Mouse (Mus musculus): ENCODE measurements around the gene Rai14. TPM values are rescaled to one million over a fixed set of nuclear protein-coding genes. Genes with fewer than 3 reads are reported as not detected.

Rai14 gene
- polyA plus RNA-seq, 1 experiment from 2014 or later = 64.1 TPM

DNA sequence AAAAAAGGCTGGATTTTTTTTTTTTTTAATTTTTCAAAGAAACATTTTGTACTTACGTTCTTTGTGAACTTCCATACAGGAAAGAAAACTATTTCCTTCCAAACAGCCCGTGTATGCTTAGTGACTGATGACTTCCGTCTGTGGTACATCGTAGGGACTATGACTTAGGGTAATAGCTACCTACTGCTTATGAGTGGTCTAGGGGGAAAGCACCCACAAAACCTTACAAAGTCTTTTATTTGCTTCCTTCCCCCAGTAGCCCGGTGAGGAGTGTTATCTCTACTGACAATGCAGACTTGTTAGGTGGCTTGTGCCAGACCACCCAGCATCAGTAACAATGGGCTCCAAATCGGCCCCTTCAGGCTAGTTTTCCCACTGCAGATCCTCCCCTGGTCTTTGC lies 28.0 kb upstream of the Rai14 start:
- H3K4me1 ChIP-seq (replicated peaks) = peaks cover 4% of the 10 kb centered on the region; the same call in 1 of the 2 replicates
- no peak overlapping the region for H3K4me2 ChIP-seq
- H3K9ac ChIP-seq (replicated peaks) = no peak overlapping the region
- H3K9me3 ChIP-seq = no peaks in the 10 kb centered on the region
- no peaks in the 10 kb centered on the region for H3K27me3 ChIP-seq
- H3K36me3 ChIP-seq = no peaks in the 10 kb centered on the region
- no peak for ATAC-seq (ENCODE audit: insufficient number of reproducible peaks, insufficient read depth, low FRiP score, low TSS enrichment, low read depth)
- no peak overlapping the region for H3K27ac ChIP-seq
- H3K4me3 ChIP-seq (replicated peaks) = no peak overlapping the region
- WGBS = 82% methylated on average over 6 of the region's 6 CpGs

DNA sequence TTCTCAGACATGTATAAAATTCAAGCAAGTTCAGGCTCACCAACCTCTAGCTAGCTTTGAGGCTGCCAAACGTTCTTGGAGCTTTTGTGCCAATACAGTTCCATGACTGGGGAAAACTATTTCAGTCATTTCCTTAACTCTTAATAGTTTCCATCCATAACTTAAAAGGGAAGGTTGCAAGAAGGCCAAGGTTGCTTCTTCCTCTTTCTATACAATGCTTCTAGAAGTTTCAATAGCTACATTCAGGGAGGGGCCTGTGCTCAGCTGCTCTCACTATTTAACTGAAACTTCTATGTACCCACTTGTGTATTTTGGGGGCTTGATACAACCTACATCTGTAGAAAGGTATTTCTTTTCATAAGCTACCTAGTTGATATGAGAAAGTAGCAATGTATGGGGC lies 24.9 kb upstream of the Rai14 start:
- Histone ChIP-seq H3K27ac (no peak overlapping the region), H3K4me2 (no peak overlapping the region)

DNA sequence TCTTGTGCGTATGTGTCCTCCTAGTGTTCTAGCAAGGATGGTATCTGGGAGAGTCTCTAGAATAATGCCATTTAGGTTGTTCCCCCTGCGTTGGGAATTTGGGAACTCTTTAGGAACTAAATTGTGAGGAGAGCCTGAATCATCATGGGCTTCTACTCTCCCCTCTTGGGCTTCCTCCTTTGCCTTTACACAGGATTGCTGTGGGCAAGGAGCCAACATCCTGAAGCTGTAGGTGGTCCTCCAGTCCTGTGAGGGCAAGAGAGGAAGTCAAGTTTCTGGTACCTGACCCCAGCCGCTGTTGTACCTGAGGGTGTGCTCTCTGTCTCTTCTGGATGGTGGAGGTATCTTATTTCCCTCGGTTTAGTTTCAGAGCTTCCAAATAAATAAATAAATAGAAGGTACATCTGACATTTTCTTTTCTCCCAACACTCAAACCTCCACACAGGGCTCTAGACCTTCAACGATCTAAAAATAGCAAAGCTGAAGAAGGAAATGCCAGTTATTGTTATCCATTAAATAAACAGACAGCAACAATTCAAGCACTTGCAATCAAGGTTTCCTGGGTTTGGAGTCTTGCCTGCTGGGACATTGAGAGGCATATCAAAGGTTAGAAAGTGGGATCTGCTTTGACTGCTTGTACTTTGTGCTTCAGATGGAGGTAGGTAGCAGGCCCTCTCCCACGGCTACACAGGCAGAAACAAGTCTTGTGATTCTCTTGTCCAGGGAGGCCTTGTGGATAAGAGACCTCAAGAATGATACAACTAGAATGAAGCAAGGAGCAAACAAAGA lies 24.1 kb upstream of the Rai14 start:
- Histone ChIP-seq H3K4me1 (replicated peaks) (peaks cover 9% of the 10 kb centered on the region; the same call in 1 of the 2 replicates), H3K4me2 (no peak overlapping the region), H3K4me3 (replicated peaks) (no peak overlapping the region), H3K9ac (replicated peaks) (no peak overlapping the region), H3K27me3 (no peaks in the 10 kb centered on the region), H3K27ac (no peak overlapping the region), H3K9me3 (no peaks in the 10 kb centered on the region), H3K36me3 (no peaks in the 10 kb centered on the region)
- ATAC-seq (ENCODE audit: insufficient number of reproducible peaks, insufficient read depth, low FRiP score, low TSS enrichment, low read depth) = no peak
- 81% methylated on average over 6 of the region's 6 CpGs for WGBS

More for the DNA sequence above, 24.9 kb upstream of the Rai14 start:
- Histone ChIP-seq H3K36me3 (no peaks in the 10 kb centered on the region), H3K9ac (replicated peaks) (no peak overlapping the region), H3K9me3 (no peaks in the 10 kb centered on the region), H3K27me3 (no peaks in the 10 kb centered on the region), H3K4me3 (replicated peaks) (no peak overlapping the region), H3K4me1 (replicated peaks) (peaks cover 9% of the 10 kb centered on the region; the same call in 1 of the 2 replicates)
- WGBS = 60% methylated on average over 1 of the region's 1 CpGs
- no peak for ATAC-seq (ENCODE audit: insufficient number of reproducible peaks, insufficient read depth, low FRiP score, low TSS enrichment, low read depth)

DNA sequence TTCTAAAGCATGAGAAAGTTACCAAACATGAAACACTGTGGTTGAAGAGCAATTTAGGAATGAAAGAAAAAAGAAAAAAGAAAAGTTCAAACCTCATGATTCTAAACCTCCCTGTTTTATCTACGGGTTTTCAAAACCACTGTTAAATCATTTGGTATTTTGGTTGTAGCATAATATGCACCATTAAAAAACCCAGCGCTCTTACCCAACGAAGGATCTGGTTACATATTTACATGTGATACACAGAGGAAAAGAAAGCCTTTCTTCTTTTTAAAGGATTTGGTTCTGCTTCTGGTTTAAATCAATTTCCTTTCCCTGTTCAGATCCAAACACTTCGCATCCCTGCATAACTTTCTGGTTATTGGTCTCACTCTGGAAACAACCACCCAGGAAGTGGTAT lies 21.5 kb upstream of the Rai14 start:
- ATAC-seq (ENCODE audit: insufficient number of reproducible peaks, insufficient read depth, low FRiP score, low TSS enrichment, low read depth) = no peak
- H3K4me2 ChIP-seq = no peak overlapping the region
- no peak overlapping the region for H3K27ac ChIP-seq

DNA sequence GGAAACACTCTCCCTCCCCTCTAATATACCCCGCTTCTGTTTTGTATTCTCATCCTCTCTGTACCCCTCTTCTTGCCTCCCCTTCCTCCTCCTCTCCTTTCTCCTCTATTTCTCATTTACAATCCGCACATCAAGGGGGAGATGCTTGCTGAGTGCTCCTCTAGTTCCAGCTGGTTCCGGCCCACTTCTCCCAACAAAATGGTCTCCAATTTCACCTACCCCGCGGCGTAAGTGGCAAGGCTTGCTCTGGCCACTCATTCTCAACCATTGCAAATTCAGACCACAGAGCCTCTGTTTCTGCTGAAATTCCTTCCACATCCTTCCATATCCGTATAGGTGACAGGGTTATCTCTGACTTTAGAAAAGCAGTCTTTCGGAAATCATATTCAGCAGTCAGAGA lies 20.8 kb upstream of the Rai14 start:
- no peaks in the 10 kb centered on the region for H3K27me3 ChIP-seq
- H3K27ac ChIP-seq = no peak overlapping the region
- ATAC-seq (ENCODE audit: insufficient number of reproducible peaks, insufficient read depth, low FRiP score, low TSS enrichment, low read depth) = no peak
- no peaks in the 10 kb centered on the region for H3K36me3 ChIP-seq
- no peak overlapping the region for H3K4me3 ChIP-seq (replicated peaks)
- peaks cover 9% of the 10 kb centered on the region; the same call in 1 of the 2 replicates for H3K4me1 ChIP-seq (replicated peaks)
- H3K4me2 ChIP-seq = no peak overlapping the region
- 86% methylated on average over 8 of the region's 8 CpGs for WGBS
- no peak overlapping the region for H3K9ac ChIP-seq (replicated peaks)
- no peaks in the 10 kb centered on the region for H3K9me3 ChIP-seq

More for the DNA sequence above, 21.5 kb upstream of the Rai14 start:
- H3K27me3 ChIP-seq = no peaks in the 10 kb centered on the region
- peaks cover 9% of the 10 kb centered on the region; the same call in 1 of the 2 replicates for H3K4me1 ChIP-seq (replicated peaks)
- H3K36me3 ChIP-seq = no peaks in the 10 kb centered on the region
- H3K9me3 ChIP-seq = no peaks in the 10 kb centered on the region
- 76% methylated on average over 4 of the region's 4 CpGs for whole genome bisulfite sequencing
- no peak overlapping the region for H3K9ac ChIP-seq (replicated peaks)
- no peak overlapping the region for H3K4me3 ChIP-seq (replicated peaks)

DNA sequence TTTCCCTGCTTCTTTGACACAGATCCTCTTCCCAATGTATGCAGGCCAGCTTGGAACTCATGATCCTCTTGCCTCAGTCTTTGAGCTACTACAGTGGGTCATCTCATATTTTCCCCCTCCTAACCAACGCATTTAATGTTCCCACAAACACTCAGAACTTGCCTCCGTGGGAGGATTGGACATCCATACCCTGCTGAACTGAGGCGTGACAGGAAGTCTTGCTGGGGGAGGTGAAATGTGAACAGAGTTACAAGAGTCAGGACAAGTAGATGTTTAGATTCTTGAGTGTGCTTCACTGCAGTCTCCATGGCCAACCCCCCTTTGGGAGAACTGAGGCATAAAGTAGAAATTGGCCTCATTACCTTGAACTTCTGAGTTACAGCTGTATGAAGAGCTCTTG lies 17.0 kb upstream of the Rai14 start:
- Histone ChIP-seq H3K4me1 (replicated peaks) (peaks cover 9% of the 10 kb centered on the region; the same call in 1 of the 2 replicates), H3K4me3 (replicated peaks) (no peak overlapping the region), H3K4me2 (no peak overlapping the region), H3K9me3 (no peaks in the 10 kb centered on the region), H3K36me3 (no peaks in the 10 kb centered on the region), H3K27me3 (no peaks in the 10 kb centered on the region), H3K9ac (replicated peaks) (no peak overlapping the region), H3K27ac (no peak overlapping the region)
- no peak for ATAC-seq (ENCODE audit: insufficient number of reproducible peaks, insufficient read depth, low FRiP score, low TSS enrichment, low read depth)
- WGBS = 81% methylated on average over 3 of the region's 3 CpGs

DNA sequence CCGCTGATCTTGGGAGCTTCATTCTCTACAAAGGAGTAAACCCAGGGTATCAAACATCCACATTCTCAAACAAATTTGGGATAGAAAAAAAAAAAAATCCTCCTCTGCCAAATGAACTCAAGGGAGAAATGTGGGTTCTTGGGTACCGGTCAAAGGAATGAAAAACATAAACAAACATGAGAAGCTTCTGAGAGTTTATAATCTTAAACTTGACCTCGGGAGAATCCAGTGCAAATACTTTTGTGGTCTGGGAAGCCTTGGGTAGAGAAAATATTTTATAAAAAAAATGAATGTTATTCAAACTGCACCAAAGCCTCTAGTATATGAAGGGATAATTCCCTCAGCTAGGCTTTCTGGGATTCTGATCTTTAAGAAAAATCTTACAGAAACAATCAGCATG lies 11.8 kb upstream of the Rai14 start:
- Histone ChIP-seq H3K9me3 (no peaks in the 10 kb centered on the region), H3K27me3 (no peaks in the 10 kb centered on the region), H3K4me3 (replicated peaks) (no peak overlapping the region), H3K27ac (no peak overlapping the region), H3K9ac (replicated peaks) (no peak overlapping the region), H3K4me1 (replicated peaks) (peaks cover 16% of the 10 kb centered on the region), H3K4me2 (no peak overlapping the region), H3K36me3 (no peaks in the 10 kb centered on the region)
- no peak for ATAC-seq (ENCODE audit: insufficient number of reproducible peaks, insufficient read depth, low FRiP score, low TSS enrichment, low read depth)
- WGBS = 90% methylated on average over 3 of the region's 3 CpGs

DNA sequence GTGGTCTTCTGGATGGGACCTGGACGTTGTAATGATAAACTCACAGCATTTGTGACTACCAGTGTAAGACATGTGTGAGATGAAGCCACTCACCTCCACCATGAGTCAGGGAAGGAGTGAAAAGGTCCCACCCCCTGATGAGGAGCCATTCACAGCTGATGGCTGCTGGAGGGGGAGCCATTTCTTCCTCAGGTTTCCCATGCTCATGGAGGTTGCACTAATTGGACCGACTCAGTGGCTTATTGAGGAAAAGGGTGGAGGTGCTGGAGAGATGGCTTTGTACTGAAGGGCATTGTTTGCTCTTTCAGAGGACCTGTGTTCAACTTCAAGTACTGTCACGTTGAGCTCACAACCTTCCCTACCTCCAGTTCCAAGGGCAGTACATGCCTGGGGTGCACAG lies 10.4 kb upstream of the Rai14 start:
- Histone ChIP-seq H3K9ac (replicated peaks) (no peak overlapping the region), H3K36me3 (no peaks in the 10 kb centered on the region), H3K9me3 (no peaks in the 10 kb centered on the region), H3K27ac (no peak overlapping the region), H3K4me2 (no peak overlapping the region), H3K4me3 (replicated peaks) (no peak overlapping the region), H3K4me1 (replicated peaks) (peaks cover 20% of the 10 kb centered on the region), H3K27me3 (no peaks in the 10 kb centered on the region)
- no peak for ATAC-seq (ENCODE audit: insufficient number of reproducible peaks, insufficient read depth, low FRiP score, low TSS enrichment, low read depth)
- 81% methylated on average over 3 of the region's 3 CpGs for WGBS

DNA sequence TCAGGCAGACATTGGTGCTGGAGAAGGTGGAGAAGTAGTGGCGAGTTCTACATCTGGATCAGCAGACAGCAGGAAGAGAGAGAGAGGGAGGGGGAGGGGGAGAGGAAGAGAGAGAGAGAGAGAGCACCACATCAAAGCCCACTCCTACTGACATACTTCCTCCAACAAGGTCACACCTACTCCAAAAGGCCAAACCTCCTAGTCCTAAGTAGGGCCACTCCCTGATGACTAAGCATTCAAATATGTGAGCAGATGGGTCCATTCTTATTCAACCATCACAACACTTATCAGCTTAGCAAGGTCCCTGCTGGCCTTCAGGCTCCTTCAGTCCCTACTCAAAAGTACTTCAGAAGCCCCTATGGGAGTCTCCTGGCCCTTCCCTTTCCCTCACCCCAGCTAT lies 9.1 kb upstream of the Rai14 start:
- no peak overlapping the region for H3K4me3 ChIP-seq (replicated peaks)
- H3K4me2 ChIP-seq = no peak overlapping the region
- H3K9ac ChIP-seq (replicated peaks) = no peak overlapping the region
- 37% methylated on average over 1 of the region's 1 CpGs for WGBS
- no peaks in the 10 kb centered on the region for H3K27me3 ChIP-seq
- no peak for ATAC-seq (ENCODE audit: insufficient number of reproducible peaks, insufficient read depth, low FRiP score, low TSS enrichment, low read depth)
- peaks cover 20% of the 10 kb centered on the region for H3K4me1 ChIP-seq (replicated peaks)
- no peak overlapping the region for H3K27ac ChIP-seq
- H3K36me3 ChIP-seq = no peaks in the 10 kb centered on the region
- H3K9me3 ChIP-seq = no peaks in the 10 kb centered on the region

DNA sequence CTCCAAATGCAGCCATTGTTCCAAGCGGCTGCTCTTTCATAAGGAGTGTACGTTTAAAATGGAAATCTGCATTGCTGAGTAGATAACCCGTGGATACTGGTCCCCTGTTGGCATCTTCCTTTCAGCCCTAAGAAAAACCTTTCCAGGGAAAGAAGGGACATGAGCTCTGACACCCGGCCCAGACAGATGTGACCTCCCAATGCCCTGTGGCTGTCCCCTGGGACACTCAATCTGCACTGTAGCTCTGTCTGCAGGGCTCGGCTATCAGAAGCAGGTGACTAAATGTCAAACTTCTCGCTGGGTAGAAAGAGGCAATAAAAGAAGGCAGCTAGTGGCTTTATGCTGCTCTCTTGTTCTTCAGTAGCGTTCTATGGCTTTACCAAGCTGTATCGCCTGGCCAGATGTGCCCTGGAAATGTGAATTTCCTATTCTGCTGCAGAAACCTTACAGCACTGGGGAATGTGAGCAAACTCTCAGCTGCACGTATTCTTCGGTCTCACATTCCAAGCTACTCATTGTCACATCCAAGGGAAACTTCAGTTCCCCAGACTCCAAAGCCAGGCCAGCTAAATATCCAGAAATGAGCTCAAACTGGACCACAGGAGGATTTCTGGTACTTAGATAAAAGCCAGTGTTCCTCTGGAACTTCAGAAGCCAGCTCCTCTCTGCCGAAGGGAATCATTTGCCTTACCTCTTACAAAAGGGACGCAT lies 8.4 kb upstream of the Rai14 start:
- 0 out of 2 replicates have a peak, but pooled peaks cover under 1% of the 10 kb centered on the region for H3K36me3 ChIP-seq
- H3K27ac ChIP-seq = 0 out of 2 replicates have a peak overlapping the region, but pooled peaks have one; percentile 9
- H3K9me3 ChIP-seq = peaks cover 1% of the 10 kb centered on the region; the same call in 1 of the 2 replicates
- ATAC-seq (ENCODE audit: insufficient number of reproducible peaks, insufficient read depth, low FRiP score, low TSS enrichment, low read depth) = no peak
- 36% methylated on average over 12 of the region's 12 CpGs for WGBS
- H3K4me1 ChIP-seq (replicated peaks) = peaks cover 20% of the 10 kb centered on the region
- H3K4me3 ChIP-seq (replicated peaks) = no peak overlapping the region
- 0 out of 2 replicates have a peak overlapping the region, but pooled peaks have one; percentile 23 for H3K9ac ChIP-seq (replicated peaks)
- no peaks in the 10 kb centered on the region for H3K27me3 ChIP-seq
- H3K4me2 ChIP-seq = 0 out of 2 replicates have a peak overlapping the region, but pooled peaks have one; percentile 13

DNA sequence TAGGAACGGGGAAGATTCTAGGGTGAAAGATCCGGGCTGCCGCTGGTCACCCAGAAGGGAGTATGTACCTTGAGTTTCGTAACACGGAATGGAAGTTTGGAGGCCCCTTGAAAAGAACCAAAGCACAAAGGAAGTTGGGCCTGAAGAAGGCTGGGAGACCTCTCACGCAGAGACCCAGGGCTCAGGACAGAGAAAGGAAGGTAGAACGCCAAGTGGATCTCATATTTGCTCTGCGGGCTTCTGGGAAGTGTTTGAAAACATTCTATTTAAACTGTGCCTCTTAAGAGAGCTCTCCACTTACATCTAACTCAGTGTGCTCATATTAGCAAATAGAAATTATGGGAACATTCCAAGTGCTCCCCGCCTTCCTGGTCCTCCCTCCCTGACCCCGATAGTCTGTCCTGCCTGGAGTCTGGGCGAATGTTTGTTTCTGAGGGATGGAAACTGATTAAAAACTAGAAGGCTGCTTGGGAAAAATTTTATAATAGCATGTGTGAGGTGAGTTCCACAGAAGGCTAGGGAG lies 6.9 kb upstream of the Rai14 start:
- ATAC-seq (ENCODE audit: insufficient number of reproducible peaks, insufficient read depth, low FRiP score, low TSS enrichment, low read depth) = no peak
- H3K27me3 ChIP-seq = no peaks in the 10 kb centered on the region
- no peak overlapping the region for H3K9ac ChIP-seq (replicated peaks)
- peaks cover 3% of the 10 kb centered on the region; the same call in 1 of the 2 replicates for H3K36me3 ChIP-seq
- WGBS = 93% methylated on average over 11 of the region's 11 CpGs
- peaks cover 4% of the 10 kb centered on the region; the same call in 1 of the 2 replicates for H3K9me3 ChIP-seq
- H3K4me3 ChIP-seq (replicated peaks) = no peak overlapping the region
- peaks cover 20% of the 10 kb centered on the region for H3K4me1 ChIP-seq (replicated peaks)
- H3K27ac ChIP-seq = no peak overlapping the region
- no peak overlapping the region for H3K4me2 ChIP-seq
